Mouse (Mus musculus) liver, embryonic 14.5 days (tissue): Measurements from ENCODE around the gene Olfr1056.

Source experiments
- CTCF ChIP-seq: IDR thresholded peaks from 2 replicates; pipeline ENCODE4 v1.5.1; 2016; ENCODE audit warnings: antibody characterized with exemption, low read depth, control low read depth
- EP300 ChIP-seq: IDR thresholded peaks from 2 replicates; pipeline ENCODE4 v1.6.1; 2016; ENCODE audit warnings: antibody characterized with exemption, low read depth

DNA sequence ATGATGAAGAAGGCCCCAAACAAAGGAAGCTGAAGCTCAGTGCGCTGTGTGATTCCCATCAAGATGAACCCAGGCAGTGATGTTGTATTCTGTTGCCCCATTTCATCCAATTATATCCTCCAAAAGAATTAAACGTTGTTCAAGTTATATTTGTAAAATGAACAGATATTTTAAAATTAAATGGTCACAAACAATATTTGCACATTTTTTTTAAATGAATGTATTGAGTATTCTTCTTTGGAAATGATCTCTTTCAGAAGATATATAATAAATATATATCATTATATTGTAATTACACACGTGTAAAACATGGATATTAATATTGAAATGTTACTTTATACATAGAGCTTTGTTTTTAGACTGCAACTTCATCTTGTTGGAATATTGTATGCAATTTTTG is 47.1 kb downstream of the Olfr1056 start, which contains the start of gene Olfr1053:
- TF ChIP-seq CTCF (no peak), EP300 (no peak)
